In the genomic region with DNA sequence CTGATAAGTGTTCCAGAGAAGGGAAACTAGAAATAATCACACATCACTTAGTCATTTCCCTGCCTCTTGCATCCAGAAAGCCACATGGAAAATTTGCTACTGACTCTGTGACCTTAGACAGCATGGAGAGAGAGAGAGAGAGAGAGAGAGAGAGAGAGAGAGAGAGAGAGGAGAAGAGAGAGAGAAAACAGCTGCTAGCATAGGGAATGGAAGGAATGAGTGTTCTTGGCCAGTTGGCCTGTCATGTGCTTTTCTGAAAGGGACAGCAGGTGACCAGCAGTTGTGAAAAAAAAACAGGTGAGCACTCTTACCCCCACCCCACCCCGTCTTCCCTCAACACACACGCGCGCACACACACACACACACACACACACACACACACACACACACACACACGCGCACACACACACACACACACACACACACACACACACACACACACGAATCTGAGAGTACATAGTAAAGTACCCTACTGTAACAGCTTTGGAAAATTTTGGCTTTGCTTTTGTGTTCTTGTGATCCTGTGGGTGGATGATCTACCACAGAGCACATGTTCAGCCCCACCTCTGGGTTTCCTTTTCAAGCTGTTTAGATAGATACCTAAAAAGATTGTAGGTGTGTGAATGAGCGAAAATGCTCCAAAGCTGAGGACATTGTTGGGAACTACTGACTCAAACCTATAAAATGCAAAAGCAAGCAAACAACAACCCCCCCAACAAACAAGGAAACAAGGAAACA, we compare ENCODE assay signal across 19 mouse cellular contexts. TPM values are rescaled to one million over a fixed set of nuclear protein-coding genes. Genes with fewer than 3 reads are reported as not detected.
DNase-seq lines count a peak whose midpoint lies in the region; ATAC-seq lines count a peak whose summit lies in the region.
"Had no signal": no experiment of that assay in that cellular context is flagged by ENCODE, and none has a peak within 500 bp of the region (broad histone marks: within the 10 kb centered on the region; RNA-seq: fewer than 3 reads in every experiment).

No protein-coding gene starts in this region.

- no peak overlapping the region for H3K4me2 ChIP-seq in lung, embryonic 16.5 days (ENCODE audit: low read depth, low read length)
- H3K4me2 ChIP-seq in kidney, embryonic 15.5 days: no peak overlapping the region
- H3K4me2 ChIP-seq in kidney, embryonic 16.5 days (replicated peaks; ENCODE audit: low read depth, low read length): no peak overlapping the region
- H3K4me2 ChIP-seq: embryonic facial prominence, embryonic 13.5 days; liver, embryonic 12.5 days; lung, embryonic 15.5 days had no signal

- H3K4me3 ChIP-seq in heart, embryonic 10.5 days: no peak overlapping the region
- no peak overlapping the region for H3K4me3 ChIP-seq in lung, embryonic 16.5 days (ENCODE audit: low read length)
- no peak overlapping the region for H3K4me3 ChIP-seq in kidney, embryonic 15.5 days (replicated peaks)
- H3K4me3 ChIP-seq in kidney, embryonic 16.5 days (ENCODE audit: low read length): no peak overlapping the region
- H3K4me3 ChIP-seq: embryonic facial prominence, embryonic 13.5 days; liver, embryonic 12.5 days; lung, embryonic 15.5 days; megakaryocyte, embryonic 14.5 days had no signal

- H3K4me1 ChIP-seq in heart, embryonic 10.5 days: no peaks in the 10 kb centered on the region
- H3K4me1 ChIP-seq in lung, embryonic 16.5 days (replicated peaks; ENCODE audit: control insufficient read depth, insufficient read depth, low read length): peaks cover 11% of the 10 kb centered on the region
- peaks cover 3% of the 10 kb centered on the region; the same call in 1 of the 2 replicates for H3K4me1 ChIP-seq in kidney, embryonic 15.5 days
- H3K4me1 ChIP-seq in kidney, embryonic 16.5 days (ENCODE audit: insufficient read depth, low read length): peaks cover 3% of the 10 kb centered on the region; the same call in 1 of the 2 replicates
- H3K4me1 ChIP-seq: embryonic facial prominence, embryonic 13.5 days; megakaryocyte, embryonic 14.5 days had no signal

- no peak overlapping the region for H3K27ac ChIP-seq in heart, embryonic 10.5 days
- H3K27ac ChIP-seq in lung, embryonic 16.5 days (ENCODE audit: low read length): no peak overlapping the region
- H3K27ac ChIP-seq in kidney, embryonic 15.5 days: no peak overlapping the region
- no peak overlapping the region for H3K27ac ChIP-seq in kidney, embryonic 16.5 days (ENCODE audit: low read length)
- H3K27ac ChIP-seq: embryonic facial prominence, embryonic 13.5 days; liver, embryonic 12.5 days; lung, embryonic 15.5 days had no signal

- H3K9me3 ChIP-seq in heart, embryonic 10.5 days: no peaks in the 10 kb centered on the region
- no peaks in the 10 kb centered on the region for H3K9me3 ChIP-seq in lung, embryonic 16.5 days (ENCODE audit: control insufficient read depth, low read length)
- H3K9me3 ChIP-seq in kidney, embryonic 15.5 days (replicated peaks): no peaks in the 10 kb centered on the region
- H3K9me3 ChIP-seq in kidney, embryonic 16.5 days (ENCODE audit: low read length): no peaks in the 10 kb centered on the region
- H3K9me3 ChIP-seq: embryonic facial prominence, embryonic 13.5 days; liver, embryonic 12.5 days; lung, embryonic 15.5 days; megakaryocyte, embryonic 14.5 days had no signal

- DNase-seq in heart, adult 11 months: peak; percentile 94
- DNase-seq in heart, embryonic 10.5 days (ENCODE audit: low spot score): no peak
- DNase-seq in lung, postnatal 36 days: no peak
- peak; percentile 14 for DNase-seq in adipocyte (ENCODE audit: low spot score)
- DNase-seq: adrenal gland, postnatal 10 days; cerebellum, adult 2 months; gastrocnemius, postnatal 36 days; kidney, adult 2 months; kidney, postnatal 36 days; thymus, adult 18-20 months had no signal

- ATAC-seq in lung, embryonic 16.5 days (ENCODE audit: low read depth): 0 out of 2 replicates have a peak, but pooled peaks have one; percentile 26
- ATAC-seq in kidney, embryonic 15.5 days (replicated peaks; ENCODE audit: low FRiP score): no peak
- ATAC-seq in kidney, embryonic 16.5 days (ENCODE audit: low FRiP score, low TSS enrichment): no peak
- ATAC-seq: hindbrain, embryonic 16.5 days; liver, embryonic 12.5 days; midbrain, embryonic 16.5 days had no signal

- 81% methylated on average over 4 of the region's 8 CpGs for WGBS in heart, embryonic 10.5 days
- WGBS in lung, embryonic 16.5 days: 84% methylated on average over 8 of the region's 8 CpGs
- WGBS in kidney, embryonic 15.5 days: 76% methylated on average over 8 of the region's 8 CpGs
- 76% methylated on average over 8 of the region's 8 CpGs for WGBS in kidney, embryonic 16.5 days

- 0 out of 2 replicates have a peak, but pooled peaks cover 3% of the 10 kb centered on the region for H3K36me3 ChIP-seq in heart, embryonic 10.5 days
- no peaks in the 10 kb centered on the region; the same call in 1 of the 2 replicates for H3K36me3 ChIP-seq in lung, embryonic 16.5 days (ENCODE audit: control insufficient read depth, insufficient read depth, low read length)
- H3K36me3 ChIP-seq in kidney, embryonic 15.5 days: no peaks in the 10 kb centered on the region
- no peaks in the 10 kb centered on the region for H3K36me3 ChIP-seq in kidney, embryonic 16.5 days (ENCODE audit: insufficient read depth, low read length)
- H3K36me3 ChIP-seq: lung, embryonic 15.5 days had no signal

- H3K27me3 ChIP-seq in heart, embryonic 10.5 days (ENCODE audit: insufficient read depth, poor library complexity, severe bottlenecking): no peaks in the 10 kb centered on the region
- H3K27me3 ChIP-seq in lung, embryonic 16.5 days (ENCODE audit: control insufficient read depth, insufficient read depth, low read depth, low read length): no peaks in the 10 kb centered on the region
- H3K27me3 ChIP-seq in kidney, embryonic 15.5 days: no peaks in the 10 kb centered on the region
- no peaks in the 10 kb centered on the region for H3K27me3 ChIP-seq in kidney, embryonic 16.5 days (ENCODE audit: insufficient read depth, low read length)
- H3K27me3 ChIP-seq: embryonic facial prominence, embryonic 13.5 days; liver, embryonic 12.5 days; lung, embryonic 15.5 days had no signal

- H3K9ac ChIP-seq in lung, embryonic 16.5 days (ENCODE audit: low read length): no peak overlapping the region
- no peak overlapping the region for H3K9ac ChIP-seq in kidney, embryonic 15.5 days
- H3K9ac ChIP-seq in kidney, embryonic 16.5 days (replicated peaks; ENCODE audit: low read length): no peak overlapping the region
- H3K9ac ChIP-seq: embryonic facial prominence, embryonic 13.5 days; liver, embryonic 12.5 days; lung, embryonic 15.5 days had no signal

RNA-seq across cellular contexts. Expression of a gene that starts 23.5 kb away (rescaled TPM):
- polyA plus RNA-seq in heart, embryonic 10.5 days (2016; fragmentation: Nextera tagmentation; extraction: Ambion mirVana): 39.6 and 41.3 TPM in 2 replicates
- polyA plus RNA-seq in lung, embryonic 16.5 days (2015; fragmentation: Nextera tagmentation; extraction: Ambion mirVana): 81.5 and 90.8 TPM in 2 replicates
- 78.7 and 94.8 TPM in 2 replicates for polyA plus RNA-seq in kidney, embryonic 15.5 days (2015; fragmentation: Nextera tagmentation; extraction: Ambion mirVana)
- 103 and 120 TPM in 2 replicates for polyA plus RNA-seq in kidney, embryonic 16.5 days (2015; fragmentation: Nextera tagmentation; extraction: Ambion mirVana)

Comparison
In these comparisons a context has a peak if more than half of its experiments do, and no peak if none do; other contexts are left out.
1. DNase-seq: peak in heart, adult 11 months (single experiment) and adipocyte (single experiment); none in heart, embryonic 10.5 days (single experiment) and lung, postnatal 36 days (single experiment).